Mouse (Mus musculus) testis, adult 2 months (tissue): Measurements from ENCODE around the gene Mturn.

Source experiments
- CTCF ChIP-seq: fragments of 200-500 bp; IDR thresholded peaks from 2 replicates; pipeline ENCODE4 v1.5.1; 2012; ENCODE audit warnings: low read depth, mild to moderate bottlenecking, inconsistent platforms, low read length, moderate library complexity; ENCODE audit not compliant: control insufficient read depth, insufficient read depth, insufficient replicate concordance
- POLR2A ChIP-seq: fragments of 200-500 bp; IDR thresholded peaks from 2 replicates; pipeline ENCODE4 v1.6.1; 2012; ENCODE audit warnings: low read depth, mild to moderate bottlenecking, inconsistent platforms, low read length, moderate library complexity; ENCODE audit not compliant: control insufficient read depth

DNA sequence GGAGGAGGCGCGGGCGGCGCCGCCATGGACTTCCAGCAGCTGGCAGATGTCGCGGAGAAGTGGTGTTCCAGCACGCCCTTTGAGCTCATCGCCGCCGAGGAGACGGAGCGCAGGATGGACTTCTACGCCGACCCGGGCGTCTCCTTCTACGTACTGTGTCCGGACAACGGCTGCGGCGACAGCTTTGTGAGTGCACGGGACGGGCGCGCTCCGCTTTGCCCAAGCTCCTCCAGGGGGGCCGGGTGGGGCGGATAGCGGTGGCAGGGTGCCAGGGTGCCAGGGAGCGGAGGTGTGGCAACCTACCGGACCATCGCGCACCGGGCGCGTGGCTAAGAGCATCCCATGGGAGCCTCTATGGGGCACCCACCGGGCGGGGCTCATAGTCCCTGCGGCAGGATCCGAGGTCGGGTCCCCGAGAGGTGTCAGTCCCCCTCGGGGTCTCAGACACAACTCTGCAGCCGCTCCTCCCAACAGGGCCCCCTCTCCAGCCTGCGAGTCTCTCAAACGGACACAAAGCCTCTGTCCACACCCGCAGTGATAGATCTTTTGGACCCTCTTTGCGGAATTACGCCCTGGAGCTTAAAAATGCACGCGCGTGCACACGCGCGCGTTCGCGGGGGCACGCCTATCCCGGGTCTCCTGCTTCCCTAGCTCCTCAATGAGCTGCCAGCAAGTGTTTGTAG is 463 bp downstream of the Mturn start:
- TF ChIP-seq CTCF (no peak), POLR2A (no peak; the same call in 1 of the 2 replicates)
